Mouse (Mus musculus) kidney, adult 9 months (tissue): ENCODE results near the gene Gpr35.
"Not testable (repeated sequence)": the region's sequence is repeated elsewhere in the genome, so short reads cannot be mapped to it uniquely, and the experiment has no call there.

Experiments
- DNase-seq: peaks from one replicate; pipeline ENCODE4 v3.0.0; 2022

The Gpr35 gene

GRCm38 (mm10) chr1:92934182-92934827 is 16.4 kb upstream of the Gpr35 start, which contains the start of gene Capn10:
Gene Capn10, plus strand, starts transcription at chr1:92934376.
- DNase-seq, result peak; percentile 97

GRCm38 (mm10) chr1:92935054-92935962 is 15.4 kb upstream of the Gpr35 start:
- DNase-seq, result peak; percentile 51

GRCm38 (mm10) chr1:92935977-92936376 is 14.7 kb upstream of the Gpr35 start:
- no peak for DNase-seq

- DNase-seq, result peak; percentile 62
These were observed 14.2 kb upstream of the Gpr35 start for GRCm38 (mm10) chr1:92936467-92936866.

GRCm38 (mm10) chr1:92937797-92938196 is 12.9 kb upstream of the Gpr35 start:
- DNase-seq, result no peak

GRCm38 (mm10) chr1:92939746-92940145 is 10.9 kb upstream of the Gpr35 start:
- no peak for DNase-seq

- no peak for DNase-seq
These were observed 7.3 kb upstream of the Gpr35 start for GRCm38 (mm10) chr1:92943219-92943989.

GRCm38 (mm10) chr1:92947966-92948365 is 2.7 kb upstream of the Gpr35 start:
- DNase-seq, result peak; percentile 36

GRCm38 (mm10) chr1:92949426-92949825 is 1.2 kb upstream of the Gpr35 start:
- no peak for DNase-seq

- no peak for DNase-seq
These were observed 3.0 kb downstream of the Gpr35 start for GRCm38 (mm10) chr1:92953641-92954040.

- DNase-seq, result peak; percentile 80
These were observed 6.1 kb downstream of the Gpr35 start for GRCm38 (mm10) chr1:92956571-92957335.

GRCm38 (mm10) chr1:92958999-92959398 is 8.3 kb downstream of the Gpr35 start:
- no peak for DNase-seq

- DNase-seq, result not testable (repeated sequence)
These were observed 20.1 kb downstream of the Gpr35 start for GRCm38 (mm10) chr1:92970791-92971190.

- DNase-seq, result no peak
These were observed 21.5 kb downstream of the Gpr35 start for GRCm38 (mm10) chr1:92971879-92972795.

GRCm38 (mm10) chr1:92972854-92973253 is 22.2 kb downstream of the Gpr35 start:
- DNase-seq, result peak; percentile 26

- DNase-seq, result peak; percentile 22
These were observed 25.5 kb downstream of the Gpr35 start for GRCm38 (mm10) chr1:92976141-92976566.

- no peak for DNase-seq
These were observed 28.0 kb downstream of the Gpr35 start for GRCm38 (mm10) chr1:92978645-92979044.

GRCm38 (mm10) chr1:92979073-92979602 is 28.5 kb downstream of the Gpr35 start:
- no peak for DNase-seq

GRCm38 (mm10) chr1:92981056-92981845 is 30.6 kb downstream of the Gpr35 start:
- DNase-seq, result peak; percentile 67
